Mouse (Mus musculus): ENCODE measurements around the gene Hnf1b.

Hnf1b gene

GRCm38 (mm10) chr11:83849529-83850335 is at the start of gene Hnf1b:
Gene Hnf1b (plus strand): TSS chr11:83850063.
- DNase-seq (ENCODE audit: low spot score in 2 of 2), result peak in 1 of 2 experiments; percentile 6

- peak in 1 of 2 experiments; percentile 13 for DNase-seq (ENCODE audit: low spot score in 2 of 2)
Observed at GRCm38 (mm10) chr11:83802166-83802565, 47.7 kb upstream of the Hnf1b start.

GRCm38 (mm10) chr11:83802581-83802980 is 47.3 kb upstream of the Hnf1b start:
- DNase-seq (ENCODE audit: low spot score in 2 of 2), result no peak

- DNase-seq (ENCODE audit: low spot score in 2 of 2), result no peak
Observed at GRCm38 (mm10) chr11:83810441-83810840, 39.4 kb upstream of the Hnf1b start.

- no peak for DNase-seq (ENCODE audit: low spot score in 2 of 2)
Observed at GRCm38 (mm10) chr11:83815191-83815590, 34.7 kb upstream of the Hnf1b start.

GRCm38 (mm10) chr11:83815628-83816027 is 34.2 kb upstream of the Hnf1b start:
- peak; percentile 45 to 47 for DNase-seq (ENCODE audit: low spot score in 2 of 2)

- no peak for DNase-seq (ENCODE audit: low spot score in 2 of 2)
Observed at GRCm38 (mm10) chr11:83817048-83817447, 32.8 kb upstream of the Hnf1b start.

GRCm38 (mm10) chr11:83817994-83818393 is 31.9 kb upstream of the Hnf1b start:
- DNase-seq (ENCODE audit: low spot score in 2 of 2), result no peak

GRCm38 (mm10) chr11:83818591-83819127 is 31.2 kb upstream of the Hnf1b start:
- DNase-seq (ENCODE audit: low spot score in 2 of 2), result no peak

GRCm38 (mm10) chr11:83819806-83820483 is 29.9 kb upstream of the Hnf1b start:
- no peak for DNase-seq (ENCODE audit: low spot score in 2 of 2)

- no peak for DNase-seq (ENCODE audit: low spot score in 2 of 2)
Observed at GRCm38 (mm10) chr11:83826142-83826541, 23.7 kb upstream of the Hnf1b start.

- no peak for DNase-seq (ENCODE audit: low spot score in 2 of 2)
Observed at GRCm38 (mm10) chr11:83828553-83829142, 21.2 kb upstream of the Hnf1b start.

GRCm38 (mm10) chr11:83832389-83832788 is 17.5 kb upstream of the Hnf1b start:
- no peak for DNase-seq (ENCODE audit: low spot score in 2 of 2)

GRCm38 (mm10) chr11:83833517-83833916 is 16.3 kb upstream of the Hnf1b start:
- DNase-seq (ENCODE audit: low spot score in 2 of 2), result no peak

- DNase-seq (ENCODE audit: low spot score in 2 of 2), result no peak
Observed at GRCm38 (mm10) chr11:83833959-83834496, 15.8 kb upstream of the Hnf1b start.

- DNase-seq (ENCODE audit: low spot score in 2 of 2), result no peak
Observed at GRCm38 (mm10) chr11:83839451-83839850, 10.4 kb upstream of the Hnf1b start.

GRCm38 (mm10) chr11:83843534-83843933 is 6.3 kb upstream of the Hnf1b start:
- no peak for DNase-seq (ENCODE audit: low spot score in 2 of 2)

GRCm38 (mm10) chr11:83850586-83851272 is 866 bp downstream of the Hnf1b start:
- DNase-seq (ENCODE audit: low spot score in 2 of 2), result no peak

- no peak for DNase-seq (ENCODE audit: low spot score in 2 of 2)
Observed at GRCm38 (mm10) chr11:83851273-83852015, 1.6 kb downstream of the Hnf1b start.

GRCm38 (mm10) chr11:83852016-83852355 is 2.1 kb downstream of the Hnf1b start:
- no peak for DNase-seq (ENCODE audit: low spot score in 2 of 2)
